Mouse (Mus musculus) brown adipose tissue, adult 24 weeks (tissue): ENCODE data around the gene March10. TPM values are rescaled to one million over a fixed set of nuclear protein-coding genes. Genes with fewer than 3 reads are reported as not detected.

Experiments used
- H3K27ac ChIP-seq: fragments of 200-500 bp; replicated peaks from 2 replicates; pipeline ENCODE4 v1.5.1; 2012; ENCODE audit warnings: low read depth, mild to moderate bottlenecking, low read length
- H3K4me1 ChIP-seq: fragments of 200-500 bp; 2 replicates; pipeline ENCODE4 v1.6.1; 2012; ENCODE audit warnings: low read length, mixed read lengths; ENCODE audit not compliant: control insufficient read depth, insufficient read depth, insufficient read length
- H3K4me3 ChIP-seq: fragments of 200-500 bp; 2 replicates; pipeline ENCODE4 v1.5.1; 2012; ENCODE audit warnings: low read depth, mild to moderate bottlenecking, low read length, moderate library complexity; ENCODE audit not compliant: insufficient read depth
- polyA plus RNA-seq: library from polyadenylated mRNA; stranded (reverse); fragments of >200 nt; gene quantifications from 2 replicates; pipeline ENCODE4 v1.2.4, GENCODE M21; 2012; ENCODE audit not compliant: missing spikeins, insufficient read depth, insufficient read length

March10 gene
- not detected in 2 replicates for polyA plus RNA-seq

GRCm38 (mm10) chr11:105456497-105456907 is at the start of gene March10:
Gene March10, minus strand, starts transcription at chr11:105456735.
- H3K4me1 ChIP-seq, result peaks cover 10% of the 10 kb centered on the region
- peak within 1 kb of the TSS; percentile 38 for H3K4me3 ChIP-seq
- H3K27ac ChIP-seq, result no peak within 1 kb of the TSS

GRCm38 (mm10) chr11:105506322-105506721 is 49.8 kb upstream of the March10 start:
- Histone ChIP-seq H3K27ac (0 out of 2 replicates have a peak overlapping the region, but pooled peaks have one; percentile 31), H3K4me1 (0 out of 2 replicates have a peak, but pooled peaks cover 2% of the 10 kb centered on the region), H3K4me3 (no peak overlapping the region)

- Histone ChIP-seq H3K4me3 (no peak overlapping the region), H3K4me1 (0 out of 2 replicates have a peak, but pooled peaks cover 2% of the 10 kb centered on the region), H3K27ac (no peak overlapping the region)
These were observed 48.5 kb upstream of the March10 start for GRCm38 (mm10) chr11:105505038-105505437.

GRCm38 (mm10) chr11:105502311-105502710 is 45.8 kb upstream of the March10 start:
- no peak overlapping the region for H3K4me3 ChIP-seq
- H3K27ac ChIP-seq, result no peak overlapping the region

DNA sequence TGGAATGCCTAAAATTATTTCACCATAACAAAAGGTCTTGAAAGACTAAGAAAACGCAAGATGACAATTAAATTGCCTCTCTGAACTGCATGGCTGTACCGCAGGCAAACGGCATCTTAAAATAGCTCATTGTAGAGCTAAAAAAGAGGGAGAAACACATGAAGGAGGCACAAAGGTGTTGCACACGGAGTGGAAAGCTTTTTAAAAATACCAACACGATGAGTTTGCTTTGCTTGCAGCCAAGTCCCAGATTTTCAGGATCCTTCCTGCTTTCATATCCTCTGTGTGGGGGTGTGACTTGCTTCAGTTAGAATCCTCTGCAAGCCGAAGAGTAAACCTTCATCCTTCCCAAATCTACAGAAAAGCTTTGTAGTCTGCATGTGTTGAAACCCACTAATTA is 41.0 kb upstream of the March10 start:
- no peak overlapping the region for H3K27ac ChIP-seq
- H3K4me3 ChIP-seq, result no peak overlapping the region

More at GRCm38 (mm10) chr11:105502311-105502710, 45.8 kb upstream of the March10 start:
- 0 out of 2 replicates have a peak, but pooled peaks cover 2% of the 10 kb centered on the region for H3K4me1 ChIP-seq

DNA sequence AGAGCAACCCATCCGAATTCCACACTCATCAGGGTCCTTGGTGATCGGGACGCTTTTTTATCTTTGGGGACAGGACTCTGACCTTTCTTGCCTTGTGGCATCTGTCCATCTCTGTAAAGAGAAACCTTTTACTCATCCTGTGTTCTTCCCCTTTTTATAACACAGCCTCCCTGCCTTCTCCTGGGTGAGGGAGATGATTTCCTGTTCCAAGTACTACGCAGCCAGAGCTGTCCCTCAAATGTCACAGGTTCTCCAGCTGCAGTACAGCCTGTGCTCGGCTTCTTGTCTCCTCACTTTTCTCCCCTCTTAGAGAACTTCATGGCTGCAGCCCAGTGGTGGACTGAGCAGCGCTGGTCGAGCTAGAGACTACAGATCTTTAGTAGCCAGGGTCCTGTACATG is 40.1 kb upstream of the March10 start:
- peaks cover 4% of the 10 kb centered on the region for H3K4me1 ChIP-seq
- no peak overlapping the region for H3K4me3 ChIP-seq
- no peak overlapping the region for H3K27ac ChIP-seq

More for the DNA sequence above, 41.0 kb upstream of the March10 start:
- peaks cover 4% of the 10 kb centered on the region for H3K4me1 ChIP-seq

- Histone ChIP-seq H3K4me3 (no peak overlapping the region), H3K4me1 (peaks cover 4% of the 10 kb centered on the region), H3K27ac (no peak overlapping the region)
These were observed 39.2 kb upstream of the March10 start for GRCm38 (mm10) chr11:105495591-105496270.

- Histone ChIP-seq H3K4me3 (no peak overlapping the region), H3K27ac (no peak overlapping the region), H3K4me1 (peaks cover 4% of the 10 kb centered on the region)
These were observed 38.3 kb upstream of the March10 start for GRCm38 (mm10) chr11:105494786-105495369.

DNA sequence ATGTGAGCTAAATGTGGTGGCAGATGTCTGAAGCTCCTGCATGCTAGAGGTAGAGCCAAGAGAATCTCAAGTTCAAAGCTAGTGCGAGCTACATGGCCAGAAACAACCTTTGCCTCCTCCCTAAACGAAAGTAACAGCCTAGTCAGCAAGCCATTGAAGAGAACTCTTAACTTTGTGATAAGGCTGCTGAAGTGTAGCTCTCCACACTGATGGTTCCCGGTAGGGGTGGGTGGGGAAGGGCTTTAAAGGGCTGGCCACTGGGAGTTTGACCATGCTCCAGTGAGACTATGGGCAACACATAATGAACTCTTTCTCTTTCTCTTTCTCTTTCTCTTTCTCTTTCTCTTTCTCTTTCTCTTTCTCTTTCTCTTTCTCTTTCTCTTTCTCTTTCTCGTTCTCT is 35.9 kb upstream of the March10 start:
- Histone ChIP-seq H3K4me3 (no peak overlapping the region), H3K4me1 (peaks cover 4% of the 10 kb centered on the region), H3K27ac (no peak overlapping the region)

GRCm38 (mm10) chr11:105490971-105491370 is 34.4 kb upstream of the March10 start:
- Histone ChIP-seq H3K4me3 (no peak overlapping the region), H3K4me1 (peaks cover 4% of the 10 kb centered on the region), H3K27ac (no peak overlapping the region)

- Histone ChIP-seq H3K27ac (no peak overlapping the region), H3K4me1 (peaks cover 2% of the 10 kb centered on the region; the same call in 1 of the 2 replicates), H3K4me3 (no peak overlapping the region)
These were observed 28.9 kb upstream of the March10 start for GRCm38 (mm10) chr11:105485412-105485811.

GRCm38 (mm10) chr11:105484993-105485392 is 28.5 kb upstream of the March10 start:
- Histone ChIP-seq H3K4me1 (peaks cover 2% of the 10 kb centered on the region; the same call in 1 of the 2 replicates), H3K4me3 (no peak overlapping the region), H3K27ac (no peak overlapping the region)

DNA sequence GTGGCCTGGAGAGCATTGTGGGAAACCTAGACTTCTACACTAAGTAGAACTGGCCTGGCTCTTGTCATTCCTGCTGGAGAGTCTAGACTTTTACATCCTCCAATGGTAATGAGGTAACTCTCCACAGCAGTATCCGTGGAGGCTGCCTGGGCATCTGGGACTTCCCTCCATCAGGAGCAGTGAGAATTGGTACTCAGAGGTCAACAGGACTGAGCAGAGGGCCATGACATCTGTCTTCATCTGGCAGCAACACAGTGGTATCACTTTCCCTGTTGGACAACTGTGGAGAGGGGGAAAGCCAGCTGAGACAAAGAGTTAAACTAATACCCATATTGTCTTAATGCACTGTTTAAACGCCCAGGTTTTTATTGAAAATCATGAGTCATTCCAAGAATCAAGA is 26.2 kb upstream of the March10 start:
- peaks cover 2% of the 10 kb centered on the region; the same call in 1 of the 2 replicates for H3K4me1 ChIP-seq
- no peak overlapping the region for H3K4me3 ChIP-seq

GRCm38 (mm10) chr11:105474746-105475145 is 18.2 kb upstream of the March10 start:
- Histone ChIP-seq H3K4me3 (no peak overlapping the region), H3K4me1 (no peaks in the 10 kb centered on the region), H3K27ac (no peak overlapping the region)

More for the DNA sequence above, 26.2 kb upstream of the March10 start:
- no peak overlapping the region for H3K27ac ChIP-seq

DNA sequence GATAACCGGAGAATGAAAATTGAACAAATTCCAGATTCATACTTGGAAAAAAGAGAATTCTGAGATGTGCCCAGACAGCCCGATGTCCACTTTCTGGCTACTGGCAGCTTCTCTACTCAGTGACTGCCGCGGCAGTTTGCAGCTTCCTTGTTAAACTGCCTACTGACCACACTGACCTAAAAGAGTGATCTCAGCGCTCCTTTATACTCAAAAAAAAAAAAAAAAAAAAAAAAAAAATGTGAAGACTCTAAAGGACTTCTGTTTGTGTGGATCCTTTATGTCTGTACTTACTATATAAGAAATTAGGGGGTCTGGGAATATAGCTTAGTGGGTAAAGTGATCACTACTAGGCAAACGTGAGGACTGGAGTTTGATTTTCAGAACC is 17.8 kb upstream of the March10 start:
- 0 out of 2 replicates have a peak, but pooled peaks cover under 1% of the 10 kb centered on the region for H3K4me1 ChIP-seq
- H3K27ac ChIP-seq, result no peak overlapping the region
- no peak overlapping the region for H3K4me3 ChIP-seq
